ENCODE assay signal across 28 mouse cellular contexts in genomic region chr7:112417598-112417997, GRCm38 (mm10). TPM values are rescaled to one million over a fixed set of nuclear protein-coding genes. Genes with fewer than 3 reads are reported as not detected.
DNase-seq lines count a peak whose midpoint lies in the region; ATAC-seq and TF ChIP-seq lines count a peak whose summit lies in the region.
"Had no signal": no experiment of that assay in that cellular context is flagged by ENCODE, and none has a peak within 500 bp of the region (broad histone marks: within the 10 kb centered on the region; RNA-seq: fewer than 3 reads in every experiment).

No protein-coding gene starts in this region.

- H3K9me3 ChIP-seq in heart, embryonic 11.5 days (replicated peaks; ENCODE audit: control insufficient read depth, low read length): no peaks in the 10 kb centered on the region
- no peaks in the 10 kb centered on the region for H3K9me3 ChIP-seq in midbrain, embryonic 15.5 days
- no peaks in the 10 kb centered on the region for H3K9me3 ChIP-seq in midbrain, embryonic 14.5 days (ENCODE audit: control insufficient read depth, low read length)
- no peaks in the 10 kb centered on the region for H3K9me3 ChIP-seq in embryonic facial prominence, embryonic 12.5 days
- no peaks in the 10 kb centered on the region for H3K9me3 ChIP-seq in stomach, embryonic 15.5 days
- H3K9me3 ChIP-seq in liver, postnatal 0 days (ENCODE audit: low read length): no peaks in the 10 kb centered on the region
- H3K9me3 ChIP-seq: forebrain, embryonic 10.5 days; forebrain, embryonic 15.5 days; liver, embryonic 15.5 days; lung, embryonic 15.5 days; midbrain, embryonic 10.5 days had no signal

- H3K27ac ChIP-seq in heart, embryonic 11.5 days (ENCODE audit: low read depth, low read length): no peak overlapping the region
- H3K27ac ChIP-seq in midbrain, embryonic 15.5 days: no peak overlapping the region
- no peak overlapping the region for H3K27ac ChIP-seq in midbrain, embryonic 14.5 days (replicated peaks; ENCODE audit: low read depth, low read length)
- H3K27ac ChIP-seq in embryonic facial prominence, embryonic 12.5 days: 0 out of 2 replicates have a peak overlapping the region, but pooled peaks have one; percentile 77
- peak overlapping the region; percentile 46; the same call in 1 of the 2 replicates for H3K27ac ChIP-seq in stomach, embryonic 15.5 days
- H3K27ac ChIP-seq in liver, postnatal 0 days (ENCODE audit: low read depth): no peak overlapping the region
- H3K27ac ChIP-seq: forebrain, embryonic 15.5 days; gastrocnemius, adult 2 months; hindbrain, embryonic 14.5 days; liver, embryonic 15.5 days had no signal

- no peaks in the 10 kb centered on the region for H3K36me3 ChIP-seq in heart, embryonic 11.5 days (ENCODE audit: control insufficient read depth, insufficient read depth, low read length)
- H3K36me3 ChIP-seq in midbrain, embryonic 15.5 days (replicated peaks): no peaks in the 10 kb centered on the region
- no peaks in the 10 kb centered on the region for H3K36me3 ChIP-seq in midbrain, embryonic 14.5 days (ENCODE audit: control insufficient read depth, insufficient read depth, low read length)
- no peaks in the 10 kb centered on the region for H3K36me3 ChIP-seq in embryonic facial prominence, embryonic 12.5 days
- no peaks in the 10 kb centered on the region for H3K36me3 ChIP-seq in stomach, embryonic 15.5 days
- H3K36me3 ChIP-seq in liver, postnatal 0 days (replicated peaks; ENCODE audit: insufficient read depth, low read length): no peaks in the 10 kb centered on the region
- H3K36me3 ChIP-seq: forebrain, embryonic 10.5 days; forebrain, embryonic 15.5 days; liver, embryonic 15.5 days; lung, embryonic 15.5 days; midbrain, embryonic 10.5 days had no signal

- WGBS in heart, embryonic 11.5 days (ENCODE audit: insufficient replicate concordance): 73% methylated on average over 4 of the region's 4 CpGs
- WGBS in midbrain, embryonic 15.5 days: 76% methylated on average over 4 of the region's 4 CpGs
- WGBS in midbrain, embryonic 14.5 days: 74% methylated on average over 4 of the region's 4 CpGs
- 65% methylated on average over 4 of the region's 4 CpGs for WGBS in embryonic facial prominence, embryonic 12.5 days
- 67% methylated on average over 4 of the region's 4 CpGs for WGBS in stomach, embryonic 15.5 days
- 67% methylated on average over 4 of the region's 4 CpGs for WGBS in liver, postnatal 0 days (ENCODE audit: insufficient replicate concordance)

- peaks cover 4% of the 10 kb centered on the region; the same call in 1 of the 2 replicates for H3K27me3 ChIP-seq in heart, embryonic 11.5 days (ENCODE audit: control insufficient read depth, insufficient read depth, low read length)
- H3K27me3 ChIP-seq in midbrain, embryonic 15.5 days (replicated peaks): no peaks in the 10 kb centered on the region; the same call in 1 of the 2 replicates
- no peaks in the 10 kb centered on the region for H3K27me3 ChIP-seq in midbrain, embryonic 14.5 days (ENCODE audit: control insufficient read depth, insufficient read depth, low read length)
- H3K27me3 ChIP-seq in embryonic facial prominence, embryonic 12.5 days: no peaks in the 10 kb centered on the region; the same call in 1 of the 2 replicates
- no peaks in the 10 kb centered on the region for H3K27me3 ChIP-seq in stomach, embryonic 15.5 days (replicated peaks)
- H3K27me3 ChIP-seq in liver, postnatal 0 days (ENCODE audit: insufficient read depth, low read length): 0 out of 2 replicates have a peak, but pooled peaks cover 3% of the 10 kb centered on the region
- H3K27me3 ChIP-seq: forebrain, embryonic 15.5 days had no signal

- ATAC-seq in heart, embryonic 11.5 days (replicated peaks; ENCODE audit: insufficient number of reproducible peaks, low FRiP score, low TSS enrichment): 0 out of 2 replicates have a peak, but pooled peaks have one; percentile 31
- ATAC-seq in midbrain, embryonic 15.5 days (replicated peaks): 0 out of 2 replicates have a peak, but pooled peaks have one; percentile 19
- no peak for ATAC-seq in midbrain, embryonic 14.5 days (ENCODE audit: low FRiP score, low TSS enrichment)
- ATAC-seq in embryonic facial prominence, embryonic 12.5 days (ENCODE audit: insufficient number of reproducible peaks, insufficient read depth, low FRiP score, low TSS enrichment): no peak
- no peak for ATAC-seq in stomach, embryonic 15.5 days (ENCODE audit: insufficient read depth, low FRiP score, low read depth)
- ATAC-seq in liver, postnatal 0 days: no peak
- ATAC-seq: forebrain, embryonic 15.5 days; intestine, postnatal 0 days had no signal

- H3K4me1 ChIP-seq in heart, embryonic 11.5 days (ENCODE audit: control insufficient read depth, insufficient read depth, low read length): peaks cover 11% of the 10 kb centered on the region; the same call in 1 of the 2 replicates
- peaks cover 20% of the 10 kb centered on the region for H3K4me1 ChIP-seq in midbrain, embryonic 15.5 days
- H3K4me1 ChIP-seq in midbrain, embryonic 14.5 days (ENCODE audit: control insufficient read depth, insufficient read depth, low read length): peaks cover 13% of the 10 kb centered on the region
- H3K4me1 ChIP-seq in embryonic facial prominence, embryonic 12.5 days: peaks cover 24% of the 10 kb centered on the region
- peaks cover 10% of the 10 kb centered on the region for H3K4me1 ChIP-seq in stomach, embryonic 15.5 days
- H3K4me1 ChIP-seq in liver, postnatal 0 days (ENCODE audit: insufficient read depth): no peaks in the 10 kb centered on the region
- H3K4me1 ChIP-seq: liver, embryonic 15.5 days had no signal

- DNase-seq in heart, postnatal 14 days: no peak
- DNase-seq in midbrain, embryonic 14.5 days: no peak
- no peak for DNase-seq in liver, postnatal 0 days
- DNase-seq in layer of hippocampus, adult 11-12 months (ENCODE audit: low spot score): no peak
- DNase-seq: adrenal gland, postnatal 14 days; cerebellum, adult 11 months; cerebellum, postnatal 10 days; gastrocnemius, adult 2 months; gastrocnemius, postnatal 36 days; kidney, postnatal 4 days; layer of hippocampus, postnatal 36 days; left cerebral cortex, postnatal 4 days; right cerebral cortex, postnatal 25 days had no signal

- H3K9ac ChIP-seq in heart, embryonic 11.5 days (ENCODE audit: low read depth, low read length): no peak overlapping the region
- no peak overlapping the region for H3K9ac ChIP-seq in midbrain, embryonic 15.5 days
- no peak overlapping the region for H3K9ac ChIP-seq in midbrain, embryonic 14.5 days (replicated peaks; ENCODE audit: low read length)
- H3K9ac ChIP-seq in embryonic facial prominence, embryonic 12.5 days: no peak overlapping the region
- no peak overlapping the region for H3K9ac ChIP-seq in stomach, embryonic 15.5 days
- no peak overlapping the region for H3K9ac ChIP-seq in liver, postnatal 0 days (replicated peaks)
- H3K9ac ChIP-seq: forebrain, embryonic 15.5 days; hindbrain, embryonic 14.5 days; liver, embryonic 15.5 days; lung, embryonic 15.5 days had no signal

- TF ChIP-seq EP300 in liver, postnatal 0 days (IDR thresholded peaks at IDR 0.05; ENCODE audit: low read depth): no peak

- intact Hi-C loops in heart, postnatal 14 days (cut with DNase I): no loop called here

- H3K4me3 ChIP-seq in heart, embryonic 11.5 days (ENCODE audit: low read depth, low read length): no peak overlapping the region
- no peak overlapping the region for H3K4me3 ChIP-seq in midbrain, embryonic 15.5 days
- H3K4me3 ChIP-seq in midbrain, embryonic 14.5 days (replicated peaks; ENCODE audit: low read depth, low read length): no peak overlapping the region
- H3K4me3 ChIP-seq in embryonic facial prominence, embryonic 12.5 days: no peak overlapping the region
- H3K4me3 ChIP-seq in stomach, embryonic 15.5 days (replicated peaks): no peak overlapping the region
- no peak overlapping the region for H3K4me3 ChIP-seq in liver, postnatal 0 days (ENCODE audit: low read depth, low read length)
- H3K4me3 ChIP-seq: forebrain, embryonic 10.5 days; forebrain, embryonic 15.5 days; gastrocnemius, adult 2 months; liver, embryonic 15.5 days; lung, embryonic 15.5 days; midbrain, embryonic 10.5 days had no signal

- H3K4me2 ChIP-seq in heart, embryonic 11.5 days: no peak overlapping the region
- no peak overlapping the region for H3K4me2 ChIP-seq in midbrain, embryonic 15.5 days
- H3K4me2 ChIP-seq in midbrain, embryonic 14.5 days (ENCODE audit: low read length): no peak overlapping the region
- no peak overlapping the region for H3K4me2 ChIP-seq in embryonic facial prominence, embryonic 12.5 days (replicated peaks)
- H3K4me2 ChIP-seq in stomach, embryonic 15.5 days: no peak overlapping the region
- no peak overlapping the region for H3K4me2 ChIP-seq in liver, postnatal 0 days (ENCODE audit: low read depth, low read length)
- H3K4me2 ChIP-seq: forebrain, embryonic 15.5 days; hindbrain, embryonic 14.5 days; liver, embryonic 15.5 days; lung, embryonic 15.5 days had no signal

- no peak for TF ChIP-seq CTCF in liver, postnatal 0 days (IDR thresholded peaks at IDR 0.05; ENCODE audit: low read depth)

RNA-seq across cellular contexts. Expression of gene Parva, which starts 9.7 kb away (rescaled TPM):
- 83.3 and 93.3 TPM in 2 replicates for polyA plus RNA-seq in heart, embryonic 11.5 days (2014; fragmentation: Nextera tagmentation; extraction: Ambion mirVana)
- 10 to 100 TPM; 69.1 to 69.4 TPM for total RNA-seq in heart, postnatal 14 days (2021)
- 23.9 and 25.7 TPM in 2 replicates for polyA plus RNA-seq in midbrain, embryonic 15.5 days (2015; fragmentation: Nextera tagmentation; extraction: Ambion mirVana)
- 16.5 and 24.6 TPM in 2 replicates for polyA plus RNA-seq in midbrain, embryonic 14.5 days (2014; fragmentation: Nextera tagmentation; extraction: Ambion mirVana)
- polyA plus RNA-seq in embryonic facial prominence, embryonic 12.5 days (2016; fragmentation: Nextera tagmentation; extraction: Ambion mirVana): 98.4 and 112 TPM in 2 replicates
- 101 and 108 TPM in 2 replicates for polyA plus RNA-seq in stomach, embryonic 15.5 days (2015; fragmentation: Nextera tagmentation; extraction: Ambion mirVana)
- 8.0 and 8.6 TPM in 2 replicates for polyA plus RNA-seq in liver, postnatal 0 days (2015; fragmentation: Nextera tagmentation; extraction: Ambion mirVana)
- total RNA-seq: common myeloid progenitor, adult 5-6 weeks; hematopoietic stem cell, adult 5-6 weeks; megakaryocyte progenitor cell, adult 5-6 weeks; neutrophil, adult 5-6 weeks had no signal

Comparison
In these comparisons a context has a peak if more than half of its experiments do, and no peak if none do; other contexts are left out.
1. ATAC-seq: peak in heart, embryonic 11.5 days (single experiment) and midbrain, embryonic 15.5 days (single experiment); none in midbrain, embryonic 14.5 days (single experiment), embryonic facial prominence, embryonic 12.5 days (single experiment), stomach, embryonic 15.5 days (single experiment) and liver, postnatal 0 days (single experiment).
2. H3K27ac ChIP-seq: peak in embryonic facial prominence, embryonic 12.5 days (single experiment) and stomach, embryonic 15.5 days (single experiment); none in heart, embryonic 11.5 days (single experiment), midbrain, embryonic 15.5 days (single experiment), midbrain, embryonic 14.5 days (single experiment) and liver, postnatal 0 days (single experiment).